Mouse (Mus musculus) heart, embryonic 15.5 days (tissue): Measurements from ENCODE around the gene Add1. TPM values are rescaled to one million over a fixed set of nuclear protein-coding genes. Genes with fewer than 3 reads are reported as not detected.

ENCODE experiments used
- ATAC-seq: fragments of 200-750 bp; cut with Nextera tagmentation; replicated peaks from 2 replicates; pipeline ENCODE4 v1.8.0; 2017; ENCODE audit warnings: low read depth, moderate TSS enrichment; ENCODE audit not compliant: insufficient number of reproducible peaks, insufficient read depth, low FRiP score
- H3K27ac ChIP-seq: fragments of 300-500 bp; sonication (generic); 2 replicates; pipeline ENCODE4 v1.5.1; 2015; ENCODE audit warnings: mild to moderate bottlenecking, inconsistent platforms
- H3K27me3 ChIP-seq: fragments of 300-500 bp; sonication (generic); 2 replicates; pipeline ENCODE4 v1.6.1; 2015; ENCODE audit warnings: inconsistent platforms
- H3K36me3 ChIP-seq: fragments of 300-500 bp; sonication (generic); 2 replicates; pipeline ENCODE4 v1.6.1; 2015; ENCODE audit warnings: mild to moderate bottlenecking, inconsistent platforms
- H3K4me1 ChIP-seq: fragments of 300-500 bp; sonication (generic); replicated peaks from 2 replicates; pipeline ENCODE4 v1.6.1; 2015; ENCODE audit warnings: inconsistent platforms
- H3K4me2 ChIP-seq: fragments of 300-500 bp; sonication (generic); 2 replicates; pipeline ENCODE4 v1.6.1; 2015; ENCODE audit warnings: inconsistent platforms, mild to moderate bottlenecking, moderate library complexity
- H3K4me3 ChIP-seq: fragments of 300-500 bp; sonication (generic); 2 replicates; pipeline ENCODE4 v1.5.1; 2015; ENCODE audit warnings: mild to moderate bottlenecking, inconsistent platforms
- H3K9ac ChIP-seq: fragments of 300-500 bp; sonication (generic); 2 replicates; pipeline ENCODE4 v1.6.1; 2015; ENCODE audit warnings: mild to moderate bottlenecking, inconsistent platforms
- H3K9me3 ChIP-seq: fragments of 300-500 bp; sonication (generic); replicated peaks from 2 replicates; pipeline ENCODE4 v1.6.1; 2016; ENCODE audit warnings: inconsistent platforms
- WGBS: fragments of 180-500 bp; shearing (Covaris S2); methylation state at CpG from one replicate; pipeline ENCODE4 v1.1.7; 2015; ENCODE audit warnings: mixed read lengths; 5-methylcytosine and 5-hydroxymethylcytosine counted together
- polyA plus RNA-seq: library from polyadenylated mRNA; unstranded; fragments of >200 nt; fragmentation: Nextera tagmentation; extraction: Ambion mirVana; gene quantifications from 2 replicates; pipeline ENCODE4 v1.2.1, GENCODE M21; 2015

Add1 gene
- polyA plus RNA-seq, 1 experiment from 2014 or later = 133 TPM

GRCm38 (mm10) chr5:34608226-34608625, 34.8 kb downstream of the Add1 start:
- ATAC-seq = no peak
- H3K9me3 ChIP-seq = no peaks in the 10 kb centered on the region
- WGBS = 46% methylated on average over 3 of the region's 3 CpGs
- peaks cover 4% of the 10 kb centered on the region; the same call in 1 of the 2 replicates for H3K4me1 ChIP-seq
- H3K27me3 ChIP-seq = no peaks in the 10 kb centered on the region
- no peak overlapping the region for H3K27ac ChIP-seq
- no peak overlapping the region for H3K4me3 ChIP-seq
- no peak overlapping the region for H3K4me2 ChIP-seq
- H3K9ac ChIP-seq = no peak overlapping the region
- H3K36me3 ChIP-seq = peaks cover 59% of the 10 kb centered on the region

- no peak overlapping the region for H3K4me3 ChIP-seq
- H3K27ac ChIP-seq = no peak overlapping the region
- 90% methylated on average over 4 of the region's 4 CpGs for WGBS
- ATAC-seq = no peak
- no peaks in the 10 kb centered on the region for H3K9me3 ChIP-seq
- no peak overlapping the region for H3K9ac ChIP-seq
- no peak overlapping the region for H3K4me2 ChIP-seq
- peaks cover 70% of the 10 kb centered on the region for H3K36me3 ChIP-seq
- H3K4me1 ChIP-seq = peaks cover 4% of the 10 kb centered on the region; the same call in 1 of the 2 replicates
- H3K27me3 ChIP-seq = no peaks in the 10 kb centered on the region
Measured at GRCm38 (mm10) chr5:34609966-34610365, 36.5 kb downstream of the Add1 start.

GRCm38 (mm10) chr5:34632996-34633395, 59.5 kb downstream of the Add1 start:
- no peak for ATAC-seq
- Histone ChIP-seq H3K4me3 (no peak overlapping the region), H3K4me1 (peaks cover 25% of the 10 kb centered on the region), H3K27ac (no peak overlapping the region), H3K4me2 (no peak overlapping the region), H3K9me3 (no peaks in the 10 kb centered on the region), H3K27me3 (no peaks in the 10 kb centered on the region), H3K9ac (no peak overlapping the region), H3K36me3 (peaks cover 71% of the 10 kb centered on the region)
- 82% methylated on average over 2 of the region's 2 CpGs for WGBS

GRCm38 (mm10) chr5:34633641-34634040, 60.2 kb downstream of the Add1 start:
- Histone ChIP-seq H3K4me1 (peaks cover 25% of the 10 kb centered on the region), H3K4me3 (no peak overlapping the region), H3K9me3 (no peaks in the 10 kb centered on the region), H3K36me3 (peaks cover 71% of the 10 kb centered on the region), H3K27ac (no peak overlapping the region), H3K27me3 (no peaks in the 10 kb centered on the region), H3K4me2 (no peak overlapping the region), H3K9ac (no peak overlapping the region)
- no peak for ATAC-seq
- 62% methylated on average over 4 of the region's 4 CpGs for whole genome bisulfite sequencing

GRCm38 (mm10) chr5:34634746-34635400, 61.4 kb downstream of the Add1 start:
- H3K4me2 ChIP-seq = no peak overlapping the region
- no peaks in the 10 kb centered on the region for H3K9me3 ChIP-seq
- WGBS = 84% methylated on average over 13 of the region's 13 CpGs
- no peak overlapping the region for H3K4me3 ChIP-seq
- ATAC-seq = no peak
- peaks cover 73% of the 10 kb centered on the region for H3K36me3 ChIP-seq
- no peak overlapping the region for H3K9ac ChIP-seq
- no peak overlapping the region; the same call in 1 of the 2 replicates for H3K27ac ChIP-seq
- H3K4me1 ChIP-seq = peaks cover 25% of the 10 kb centered on the region
- no peaks in the 10 kb centered on the region for H3K27me3 ChIP-seq

GRCm38 (mm10) chr5:34635665-34636192, 62.3 kb downstream of the Add1 start:
- H3K9ac ChIP-seq = peak overlapping the region; percentile 16; the same call in 1 of the 2 replicates
- peaks cover 74% of the 10 kb centered on the region for H3K36me3 ChIP-seq
- peak overlapping the region; percentile 88; the same call in 1 of the 2 replicates for H3K27ac ChIP-seq
- peaks cover 25% of the 10 kb centered on the region for H3K4me1 ChIP-seq
- no peaks in the 10 kb centered on the region for H3K9me3 ChIP-seq
- peak overlapping the region; percentile 93 for H3K4me2 ChIP-seq
- WGBS = 48% methylated on average over 10 of the region's 10 CpGs
- H3K4me3 ChIP-seq = peak overlapping the region; percentile 68
- no peaks in the 10 kb centered on the region for H3K27me3 ChIP-seq
- no peak for ATAC-seq

GRCm38 (mm10) chr5:34636481-34637287, 63.2 kb downstream of the Add1 start, which contains the start of gene Mfsd10:
TSS of gene Mfsd10 (minus strand) at chr5:34637212.
- ATAC-seq = peak; percentile 83
- H3K27ac ChIP-seq = peak within 1 kb of the TSS; percentile 88
- H3K4me3 ChIP-seq = peak within 1 kb of the TSS; percentile 68
- H3K4me1 ChIP-seq = peaks cover 25% of the 10 kb centered on the region
- H3K9me3 ChIP-seq = no peaks in the 10 kb centered on the region
- peak within 1 kb of the TSS; percentile 75 for H3K9ac ChIP-seq
- peaks cover 74% of the 10 kb centered on the region for H3K36me3 ChIP-seq
- under 1% methylated on average over 48 of the region's 48 CpGs for WGBS
- no peaks in the 10 kb centered on the region for H3K27me3 ChIP-seq
- peak within 1 kb of the TSS; percentile 93 for H3K4me2 ChIP-seq

- H3K4me1 ChIP-seq = peaks cover 25% of the 10 kb centered on the region
- no peak for ATAC-seq
- peak overlapping the region; percentile 93 for H3K4me2 ChIP-seq
- peak overlapping the region; percentile 75 for H3K9ac ChIP-seq
- H3K27me3 ChIP-seq = no peaks in the 10 kb centered on the region
- H3K36me3 ChIP-seq = peaks cover 68% of the 10 kb centered on the region
- peak overlapping the region; percentile 68; the same call in 1 of the 2 replicates for H3K4me3 ChIP-seq
- WGBS = 72% methylated on average over 7 of the region's 7 CpGs
- H3K27ac ChIP-seq = peak overlapping the region; percentile 88; the same call in 1 of the 2 replicates
- H3K9me3 ChIP-seq = no peaks in the 10 kb centered on the region
Measured at GRCm38 (mm10) chr5:34637591-34638156, 64.2 kb downstream of the Add1 start.

- no peaks in the 10 kb centered on the region for H3K9me3 ChIP-seq
- no peak overlapping the region for H3K4me3 ChIP-seq
- H3K27me3 ChIP-seq = no peaks in the 10 kb centered on the region
- H3K4me1 ChIP-seq = peaks cover 10% of the 10 kb centered on the region
- no peak for ATAC-seq
- no peak overlapping the region for H3K4me2 ChIP-seq
- no peak overlapping the region for H3K9ac ChIP-seq
- no peak overlapping the region for H3K27ac ChIP-seq
- peaks cover 84% of the 10 kb centered on the region for H3K36me3 ChIP-seq
- 80% methylated on average over 3 of the region's 3 CpGs for WGBS
Measured at GRCm38 (mm10) chr5:34641991-34642390, 68.5 kb downstream of the Add1 start.

GRCm38 (mm10) chr5:34642932-34643331, 69.5 kb downstream of the Add1 start:
- Histone ChIP-seq H3K4me1 (peaks cover under 1% of the 10 kb centered on the region; the same call in 1 of the 2 replicates), H3K27me3 (no peaks in the 10 kb centered on the region), H3K36me3 (peaks cover 90% of the 10 kb centered on the region), H3K9me3 (no peaks in the 10 kb centered on the region), H3K4me3 (no peak overlapping the region), H3K27ac (no peak overlapping the region), H3K4me2 (no peak overlapping the region), H3K9ac (no peak overlapping the region)
- WGBS = 76% methylated on average over 5 of the region's 5 CpGs
- no peak for ATAC-seq

- Histone ChIP-seq H3K9ac (no peak overlapping the region), H3K4me2 (no peak overlapping the region), H3K4me1 (no peaks in the 10 kb centered on the region), H3K27me3 (no peaks in the 10 kb centered on the region), H3K27ac (no peak overlapping the region), H3K4me3 (no peak overlapping the region), H3K9me3 (no peaks in the 10 kb centered on the region), H3K36me3 (peaks cover 93% of the 10 kb centered on the region)
- no peak for ATAC-seq
- 51% methylated on average over 4 of the region's 4 CpGs for WGBS
Measured at GRCm38 (mm10) chr5:34647581-34647980, 74.1 kb downstream of the Add1 start.
